9 mouse cellular contexts compared by ENCODE assay signal in genomic region chr2:76367188-76367922, GRCm38 (mm10). TPM values are rescaled to one million over a fixed set of nuclear protein-coding genes. Genes with fewer than 3 reads are reported as not detected.
DNase-seq lines count a peak whose midpoint lies in the region; ATAC-seq and TF ChIP-seq lines count a peak whose summit lies in the region.
"Had no signal": no experiment of that assay in that cellular context is flagged by ENCODE, and none has a peak within 500 bp of the region (broad histone marks: within the 10 kb centered on the region; RNA-seq: fewer than 3 reads in every experiment).

No protein-coding gene starts in this region.

- TF ChIP-seq RAD21 in MEL (IDR thresholded peaks at IDR 0.05; ENCODE audit: low read depth, low read length) = peak; percentile 85

- no peak for ATAC-seq in lung, postnatal 0 days

- no peak for TF ChIP-seq POLR2A in MEL (IDR thresholded peaks at IDR 0.05; ENCODE audit: control insufficient read depth in 1 of 2, insufficient read depth in 1 of 2, low read depth in 1 of 2, low read length in 2 of 2, poor library complexity in 1 of 2)
- no peak for TF ChIP-seq POLR2A in cerebellum, adult 2 months (IDR thresholded peaks at IDR 0.05; ENCODE audit: borderline replicate concordance, insufficient read depth, low read length)

- H3K4me1 ChIP-seq in MEL (ENCODE audit: control insufficient read depth in 1 of 2, insufficient read depth in 2 of 2, low read length in 2 of 2) = peaks cover 0 to 17% of the 10 kb centered on the region in 2 experiments; a peak in 2 of 4 replicates
- no peaks in the 10 kb centered on the region for H3K4me1 ChIP-seq in cerebellum, adult 2 months (ENCODE audit: control insufficient read depth, insufficient read depth, low read length)
- peaks cover 4% of the 10 kb centered on the region for H3K4me1 ChIP-seq in lung, postnatal 0 days (ENCODE audit: insufficient read depth, low read depth, low read length)

- no peak overlapping the region for H3K27ac ChIP-seq in MEL (ENCODE audit: control insufficient read depth, low read depth, low read length)
- H3K27ac ChIP-seq in cerebellum, adult 2 months (ENCODE audit: insufficient read depth, low read length) = no peak overlapping the region
- H3K27ac ChIP-seq in lung, postnatal 0 days (ENCODE audit: low read length) = no peak overlapping the region

- no peak overlapping the region for H3K4me2 ChIP-seq in lung, postnatal 0 days (replicated peaks; ENCODE audit: low read depth, low read length)

- H3K4me3 ChIP-seq in MEL (ENCODE audit: control insufficient read depth in 1 of 2, insufficient read depth in 1 of 2, low read depth in 2 of 2, low read length in 2 of 2) = no peak overlapping the region
- H3K4me3 ChIP-seq in cerebellum, adult 2 months (replicated peaks; ENCODE audit: insufficient read depth, low read depth, low read length) = no peak overlapping the region
- H3K4me3 ChIP-seq in lung, postnatal 0 days (ENCODE audit: low read depth, low read length) = no peak overlapping the region

- peaks cover 0 to 13% of the 10 kb centered on the region in 2 experiments; a peak in 2 of 4 replicates for H3K36me3 ChIP-seq in MEL (ENCODE audit: control insufficient read depth in 1 of 2, insufficient read depth in 2 of 2, low read length in 2 of 2)
- no peaks in the 10 kb centered on the region for H3K36me3 ChIP-seq in lung, postnatal 0 days (ENCODE audit: insufficient read depth, low read length)

- TF ChIP-seq EP300 in MEL (IDR thresholded peaks at IDR 0.05; ENCODE audit: low read depth in 1 of 2, low read length in 2 of 2) = no peak
- TF ChIP-seq EP300 in lung, postnatal 0 days (IDR thresholded peaks at IDR 0.05) = no peak; the same call in 1 of the 2 replicates

- no peak overlapping the region for H3K9ac ChIP-seq in MEL (ENCODE audit: control insufficient read depth, low read depth, low read length, poor library complexity, severe bottlenecking)
- H3K9ac ChIP-seq in lung, postnatal 0 days (replicated peaks; ENCODE audit: low read depth) = no peak overlapping the region

- no peaks in the 10 kb centered on the region for H3K27me3 ChIP-seq in MEL (ENCODE audit: control insufficient read depth in 1 of 2, insufficient read depth in 2 of 2, low read length in 2 of 2)
- no peaks in the 10 kb centered on the region for H3K27me3 ChIP-seq in cerebellum, adult 2 months (ENCODE audit: control insufficient read depth, insufficient read depth, low read length)
- no peaks in the 10 kb centered on the region for H3K27me3 ChIP-seq in lung, postnatal 0 days (replicated peaks; ENCODE audit: insufficient read depth, low read length)

- peak; percentile 65 to 90 (median 80) for TF ChIP-seq CTCF in MEL (IDR thresholded peaks at IDR 0.05 in 2 of 3, conservative IDR thresholded peaks at IDR 0.05 in 1 of 3; ENCODE audit: control insufficient read depth in 1 of 3, insufficient read depth in 1 of 3, low read depth in 2 of 3, low read length in 3 of 3, poor library complexity in 1 of 3, severe bottlenecking in 1 of 3)
- peak; percentile 71; the same call in 1 of the 2 replicates for TF ChIP-seq CTCF in cerebellum, adult 2 months (IDR thresholded peaks at IDR 0.05; ENCODE audit: borderline replicate concordance, insufficient read depth, low read depth, low read length)
- TF ChIP-seq CTCF in lung, postnatal 0 days (IDR thresholded peaks at IDR 0.05) = peak; percentile 88

- peaks cover 10% of the 10 kb centered on the region for H3K79me2 ChIP-seq in MEL (ENCODE audit: control insufficient read depth, insufficient read depth, low read length, poor library complexity)

- WGBS in cerebellum, adult 2 months = 17% methylated on average over 9 of the region's 9 CpGs
- WGBS in lung, postnatal 0 days = 12% methylated on average over 9 of the region's 9 CpGs

- peak; percentile 91 for DNase-seq in CD4-positive, CD25-positive, alpha-beta regulatory T cell, adult 2 months (ENCODE audit: low read depth, low spot score)
- DNase-seq in MEL (ENCODE audit: low read depth, low spot score) = peak; percentile 89
- peak; percentile 64 to 82 for DNase-seq in cerebellum, adult 2 months
- peak; percentile 47 to 58 for DNase-seq in gastrocnemius, adult 8-10 months (ENCODE audit: low spot score in 2 of 2)
- peak; percentile 85 for DNase-seq in layer of hippocampus, adult 11-12 months (ENCODE audit: low spot score)
- peak; percentile 81 for DNase-seq in lung, postnatal 0 days (ENCODE audit: low spot score)
- DNase-seq in skeletal muscle tissue, adult 2 months (ENCODE audit: low read depth, low spot score) = peak; percentile 60
- DNase-seq in yolk sac, embryonic 10.5 days (ENCODE audit: low spot score) = peak; percentile 69

- no peaks in the 10 kb centered on the region for H3K9me3 ChIP-seq in MEL (replicated peaks; ENCODE audit: insufficient read depth, low read length)
- no peaks in the 10 kb centered on the region for H3K9me3 ChIP-seq in lung, postnatal 0 days (ENCODE audit: low read length)

TF ChIP-seq in MEL, 35 proteins besides CTCF, POLR2A, EP300 and RAD21:
- TF ChIP-seq HCFC1 (IDR thresholded peaks at IDR 0.05; ENCODE audit: low read depth, low read length) = 0 out of 2 replicates have a peak, but pooled peaks have one; percentile 39
- TF ChIP-seq POLR2AphosphoS5 (IDR thresholded peaks at IDR 0.05; ENCODE audit: borderline replicate concordance, low read depth, low read length) = no peak
- 0 out of 2 replicates have a peak, but pooled peaks have one; percentile 47 for TF ChIP-seq SIN3A (IDR thresholded peaks at IDR 0.05; ENCODE audit: low read length)
- TF ChIP-seq MAX (IDR thresholded peaks at IDR 0.05; ENCODE audit: low read length) = 0 out of 2 replicates have a peak, but pooled peaks have one; percentile 39
- no peak for TF ChIP-seq CHD2 (IDR thresholded peaks at IDR 0.05; ENCODE audit: low read length)
- peak; percentile 72 for TF ChIP-seq ZC3H11A (IDR thresholded peaks at IDR 0.05; ENCODE audit: low read depth, low read length)
- no peak for TF ChIP-seq ETS1 (IDR thresholded peaks at IDR 0.05; ENCODE audit: low read depth, low read length)
- no peak for TF ChIP-seq CHD1 (IDR thresholded peaks at IDR 0.05; ENCODE audit: low read depth, low read length)
- TF ChIP-seq TAL1 (IDR thresholded peaks at IDR 0.05; ENCODE audit: low read length) = no peak
- TF ChIP-seq E2F4 (IDR thresholded peaks at IDR 0.05; ENCODE audit: borderline replicate concordance, low read depth, low read length) = no peak
- TF ChIP-seq SMC3 (IDR thresholded peaks at IDR 0.05; ENCODE audit: low read depth, low read length) = peak; percentile 82
- TF ChIP-seq NELFE (IDR thresholded peaks at IDR 0.05; ENCODE audit: low read depth, low read length) = no peak
- TF ChIP-seq BHLHE40 (IDR thresholded peaks at IDR 0.05; ENCODE audit: borderline replicate concordance, low read depth, low read length) = 0 out of 2 replicates have a peak, but pooled peaks have one; percentile 40
- TF ChIP-seq MYC (IDR thresholded peaks at IDR 0.05; ENCODE audit: low read depth, low read length) = peak; percentile 63; the same call in 1 of the 2 replicates
- TF ChIP-seq RCOR1 (IDR thresholded peaks at IDR 0.05; ENCODE audit: low read depth, low read length) = no peak
TF ChIP-seq in MEL: peak in this region for 7.

RNA-seq across cellular contexts. Expression of gene Rbm45, which starts 2.4 kb away (rescaled TPM):
- 39.3 and 39.4 TPM in 2 replicates for total RNA-seq in MEL (2012; rRNA removed)
- 10 to 100 TPM in 1 of 2 experiments, not detected in 1; 38.8 TPM for polyA plus RNA-seq in MEL (2012; ENCODE audit: insufficient read depth in 1 of 2, insufficient read length in 2 of 2, low read depth in 1 of 2, low replicate concordance in 2 of 2, missing spikeins in 1 of 2)
- polyA plus RNA-seq in cerebellum, adult 2 months (2012; rRNA removed) = 23.1 and 26.0 TPM in 2 replicates
- 10 to 100 TPM in 2 of 4 experiments, 1 to 10 TPM in 2; 8.0 to 11.9 (median 10.4) TPM for total RNA-seq in gastrocnemius, adult 8-10 months (2022)
- polyA plus RNA-seq in lung, postnatal 0 days (2015; fragmentation: Nextera tagmentation; extraction: Ambion mirVana) = 12.7 and 16.0 TPM in 2 replicates

RNA-seq across cellular contexts. Expression of gene Cyct, which starts 7.1 kb away (rescaled TPM):
- total RNA-seq in MEL (2012; rRNA removed) = not detected in 2 replicates
- under 1 TPM in 1 of 2 experiments, not detected in 1; 0.33 TPM for polyA plus RNA-seq in MEL (2012; ENCODE audit: insufficient read depth in 1 of 2, insufficient read length in 2 of 2, low read depth in 1 of 2, low replicate concordance in 2 of 2, missing spikeins in 1 of 2)
- not detected in 2 replicates for polyA plus RNA-seq in cerebellum, adult 2 months (2012; rRNA removed)
- total RNA-seq in gastrocnemius, adult 8-10 months (2022) = not detected
- polyA plus RNA-seq in lung, postnatal 0 days (2015; fragmentation: Nextera tagmentation; extraction: Ambion mirVana) = not detected in 2 replicates
- polyA plus RNA-seq: liver, embryonic 16.5 days had no signal

RNA-seq across cellular contexts. Expression of gene Pde11a, which starts 28.8 kb away (rescaled TPM):
- total RNA-seq in MEL (2012; rRNA removed) = not detected in 2 replicates
- polyA plus RNA-seq in MEL (2012; ENCODE audit: insufficient read depth in 1 of 2, insufficient read length in 2 of 2, low read depth in 1 of 2, low replicate concordance in 2 of 2, missing spikeins in 1 of 2) = not detected
- polyA plus RNA-seq in cerebellum, adult 2 months (2012; rRNA removed) = 0.73 and 0.79 TPM in 2 replicates
- under 1 TPM in 3 of 4 experiments, not detected in 1; 0.07 to 0.18 (median 0.13) TPM for total RNA-seq in gastrocnemius, adult 8-10 months (2022)
- polyA plus RNA-seq in lung, postnatal 0 days (2015; fragmentation: Nextera tagmentation; extraction: Ambion mirVana) = 0.16 TPM in 1 of 2 replicates, not detected in the other

RNA-seq across cellular contexts. Expression of gene Osbpl6, which starts 39.0 kb away (rescaled TPM):
- total RNA-seq in MEL (2012; rRNA removed) = not detected in 2 replicates
- under 1 TPM in 1 of 2 experiments, not detected in 1; 0.04 TPM for polyA plus RNA-seq in MEL (2012; ENCODE audit: insufficient read depth in 1 of 2, insufficient read length in 2 of 2, low read depth in 1 of 2, low replicate concordance in 2 of 2, missing spikeins in 1 of 2)
- polyA plus RNA-seq in cerebellum, adult 2 months (2012; rRNA removed) = 40.8 and 42.1 TPM in 2 replicates
- total RNA-seq in gastrocnemius, adult 8-10 months (2022) = 10 to 100 TPM; 41.0 to 54.0 (median 45.9) TPM
- polyA plus RNA-seq in lung, postnatal 0 days (2015; fragmentation: Nextera tagmentation; extraction: Ambion mirVana) = 46.7 and 60.1 TPM in 2 replicates
